8 mouse cellular contexts compared by ENCODE assay signal in genomic region chr12:70346139-70347026, GRCm38 (mm10). TPM values are rescaled to one million over a fixed set of nuclear protein-coding genes. Genes with fewer than 3 reads are reported as not detected.
DNase-seq lines count a peak whose midpoint lies in the region; ATAC-seq and TF ChIP-seq lines count a peak whose summit lies in the region.

No protein-coding gene starts in this region.

- peak overlapping the region; percentile 2; the same call in 1 of the 2 replicates for H3K9ac ChIP-seq in lung, embryonic 15.5 days
- peak overlapping the region; percentile 77 for H3K9ac ChIP-seq in forebrain, embryonic 16.5 days (replicated peaks; ENCODE audit: low read depth, low read length)
- peak overlapping the region; percentile 38; the same call in 1 of the 2 replicates for H3K9ac ChIP-seq in intestine, embryonic 16.5 days (ENCODE audit: low read depth, low read length)
- peak overlapping the region; percentile 37 for H3K9ac ChIP-seq in limb, embryonic 15.5 days

- peak overlapping the region; percentile 85 for H3K4me2 ChIP-seq in lung, embryonic 15.5 days
- H3K4me2 ChIP-seq in forebrain, embryonic 16.5 days (ENCODE audit: low read length) = peak overlapping the region; percentile 97
- H3K4me2 ChIP-seq in intestine, embryonic 16.5 days (ENCODE audit: low read depth, low read length) = peak overlapping the region; percentile 95
- peak overlapping the region; percentile 96 for H3K4me2 ChIP-seq in limb, embryonic 15.5 days

- no peak overlapping the region for H3K27ac ChIP-seq in lung, embryonic 15.5 days
- H3K27ac ChIP-seq in forebrain, embryonic 16.5 days (ENCODE audit: low read length) = peak overlapping the region; percentile 97
- H3K27ac ChIP-seq in intestine, embryonic 16.5 days (ENCODE audit: low read length) = no peak overlapping the region
- no peak overlapping the region for H3K27ac ChIP-seq in limb, embryonic 15.5 days
- peak overlapping the region; percentile 99 for H3K27ac ChIP-seq in olfactory bulb, adult 2 months (ENCODE audit: insufficient read depth, low read depth, low read length)

- peak overlapping the region; percentile 59 for H3K4me3 ChIP-seq in lung, embryonic 15.5 days
- peak overlapping the region; percentile 65 for H3K4me3 ChIP-seq in forebrain, embryonic 16.5 days (replicated peaks; ENCODE audit: low read length)
- peak overlapping the region; percentile 62 for H3K4me3 ChIP-seq in intestine, embryonic 16.5 days (ENCODE audit: low read length)
- peak overlapping the region; percentile 62 for H3K4me3 ChIP-seq in limb, embryonic 15.5 days
- H3K4me3 ChIP-seq in olfactory bulb, adult 2 months (ENCODE audit: insufficient read depth, low read depth, low read length) = peak overlapping the region; percentile 91

- peak; percentile 86 for TF ChIP-seq CTCF in olfactory bulb, adult 2 months (IDR thresholded peaks at IDR 0.05; ENCODE audit: insufficient read depth, low read depth, low read length)

- no peaks in the 10 kb centered on the region for H3K9me3 ChIP-seq in lung, embryonic 15.5 days
- no peaks in the 10 kb centered on the region for H3K9me3 ChIP-seq in forebrain, embryonic 16.5 days (ENCODE audit: control insufficient read depth, low read length)
- no peaks in the 10 kb centered on the region for H3K9me3 ChIP-seq in intestine, embryonic 16.5 days (ENCODE audit: control insufficient read depth, low read length)
- H3K9me3 ChIP-seq in limb, embryonic 15.5 days = no peaks in the 10 kb centered on the region

- peak; percentile 12; the same call in 1 of the 2 replicates for ATAC-seq in lung, embryonic 15.5 days (ENCODE audit: borderline replicate concordance, extremely low read depth, low FRiP score, low TSS enrichment)
- ATAC-seq in forebrain, embryonic 16.5 days = peak; percentile 57
- peak; percentile 39 for ATAC-seq in intestine, embryonic 16.5 days
- ATAC-seq in limb, embryonic 15.5 days (ENCODE audit: insufficient number of reproducible peaks, low FRiP score, low TSS enrichment, low read depth) = no peak
- ATAC-seq in activated CD4-positive, CD25-positive, alpha-beta regulatory T cell, adult 4 months = no peak

- H3K4me1 ChIP-seq in lung, embryonic 15.5 days = peaks cover 18% of the 10 kb centered on the region
- H3K4me1 ChIP-seq in forebrain, embryonic 16.5 days (replicated peaks; ENCODE audit: control insufficient read depth, insufficient read depth, low read length) = peaks cover 20% of the 10 kb centered on the region
- H3K4me1 ChIP-seq in intestine, embryonic 16.5 days (ENCODE audit: control insufficient read depth, insufficient read depth, low read length) = peaks cover 18% of the 10 kb centered on the region
- H3K4me1 ChIP-seq in limb, embryonic 15.5 days = peaks cover 23% of the 10 kb centered on the region
- peaks cover 4% of the 10 kb centered on the region for H3K4me1 ChIP-seq in olfactory bulb, adult 2 months (ENCODE audit: control insufficient read depth, insufficient read depth, low read length)

- DNase-seq in lung, postnatal 25 days (ENCODE audit: low spot score) = no peak
- peak; percentile 78 for DNase-seq in cerebellum, adult 11-12 months

- peaks cover 35% of the 10 kb centered on the region for H3K27me3 ChIP-seq in lung, embryonic 15.5 days
- no peaks in the 10 kb centered on the region for H3K27me3 ChIP-seq in forebrain, embryonic 16.5 days (replicated peaks; ENCODE audit: control insufficient read depth, insufficient read depth, low read length)
- peaks cover 21% of the 10 kb centered on the region for H3K27me3 ChIP-seq in intestine, embryonic 16.5 days (replicated peaks; ENCODE audit: control insufficient read depth, insufficient read depth, low read length)
- H3K27me3 ChIP-seq in limb, embryonic 15.5 days = peaks cover 47% of the 10 kb centered on the region

- H3K36me3 ChIP-seq in lung, embryonic 15.5 days = no peaks in the 10 kb centered on the region
- no peaks in the 10 kb centered on the region for H3K36me3 ChIP-seq in forebrain, embryonic 16.5 days (ENCODE audit: control insufficient read depth, insufficient read depth)
- no peaks in the 10 kb centered on the region for H3K36me3 ChIP-seq in intestine, embryonic 16.5 days (ENCODE audit: control insufficient read depth, insufficient read depth, low read length)
- H3K36me3 ChIP-seq in limb, embryonic 15.5 days = no peaks in the 10 kb centered on the region

- WGBS in lung, embryonic 15.5 days = 1% methylated on average over 60 of the region's 60 CpGs
- WGBS in forebrain, embryonic 16.5 days = under 1% methylated on average over 60 of the region's 60 CpGs
- under 1% methylated on average over 60 of the region's 60 CpGs for WGBS in intestine, embryonic 16.5 days
- 1% methylated on average over 60 of the region's 60 CpGs for WGBS in limb, embryonic 15.5 days
- under 1% methylated on average over 60 of the region's 60 CpGs for WGBS in olfactory bulb, adult 2 months

- 0 out of 2 replicates have a peak, but pooled peaks have one; percentile 33 for TF ChIP-seq POLR2A in olfactory bulb, adult 2 months (IDR thresholded peaks at IDR 0.05; ENCODE audit: insufficient read depth, low read depth, low read length)

RNA-seq across cellular contexts. Expression of gene Trim9, which starts 1.0 kb away (rescaled TPM):
- 0.63 and 0.89 TPM in 2 replicates for polyA plus RNA-seq in lung, embryonic 15.5 days (2015; fragmentation: Nextera tagmentation; extraction: Ambion mirVana)
- 51.7 and 60.8 TPM in 2 replicates for polyA plus RNA-seq in forebrain, embryonic 16.5 days (2015; fragmentation: Nextera tagmentation; extraction: Ambion mirVana)
- 0.69 and 1.0 TPM in 2 replicates for polyA plus RNA-seq in intestine, embryonic 16.5 days (2015; fragmentation: Nextera tagmentation; extraction: Ambion mirVana)
- polyA plus RNA-seq in limb, embryonic 15.5 days (2015; fragmentation: Nextera tagmentation; extraction: Ambion mirVana) = 0.70 and 0.73 TPM in 2 replicates
- polyA plus RNA-seq in olfactory bulb, adult 2 months (2012; ENCODE audit: insufficient read depth, insufficient read length, low replicate concordance, missing spikeins) = 121 and 158 TPM in 2 replicates
- polyA plus RNA-seq in activated CD4-positive, CD25-positive, alpha-beta regulatory T cell, adult 4 months (2017; shearing (Covaris generic)) = not detected

Comparison
In these comparisons a context has a peak if more than half of its experiments do, and no peak if none do; other contexts are left out.
1. ATAC-seq: peak in lung, embryonic 15.5 days (single experiment), forebrain, embryonic 16.5 days (single experiment) and intestine, embryonic 16.5 days (single experiment); none in limb, embryonic 15.5 days (single experiment) and activated CD4-positive, CD25-positive, alpha-beta regulatory T cell, adult 4 months (single experiment).
2. H3K27ac ChIP-seq: peak in forebrain, embryonic 16.5 days (single experiment) and olfactory bulb, adult 2 months (single experiment); none in lung, embryonic 15.5 days (single experiment), intestine, embryonic 16.5 days (single experiment) and limb, embryonic 15.5 days (single experiment).
3. H3K9ac ChIP-seq: peak in every context shown above with its lines; median percentile 77 in forebrain, embryonic 16.5 days; 38 in intestine, embryonic 16.5 days; 37 in limb, embryonic 15.5 days; 2 in lung, embryonic 15.5 days.
4. RNA of gene Trim9, which starts 1.0 kb away (polyA plus RNA-seq): 121 to 158 TPM in olfactory bulb, adult 2 months and 51.7 to 60.8 TPM in forebrain, embryonic 16.5 days; 0.69 to 1.0 TPM in intestine, embryonic 16.5 days, 0.63 to 0.89 TPM in lung, embryonic 15.5 days, 0.70 to 0.73 TPM in limb, embryonic 15.5 days and not detected in activated CD4-positive, CD25-positive, alpha-beta regulatory T cell, adult 4 months; every median in the first group is over 10 times any median in the second.
5. Peak in every context shown above with its lines, with median percentiles within 50 percentile points of each other: H3K4me2 ChIP-seq and H3K4me3 ChIP-seq.